Mouse (Mus musculus) kidney, embryonic 15.5 days (tissue): Measurements from ENCODE around the gene Catsper4. TPM values are rescaled to one million over a fixed set of nuclear protein-coding genes. Genes with fewer than 3 reads are reported as not detected.
A peak's percentile ranks its signal among the peaks of the same experiment; 100 is the strongest.

ENCODE experiments used
- ATAC-seq: fragments of 200-750 bp; cut with Nextera tagmentation; replicated peaks from 2 replicates; pipeline ENCODE4 v1.8.0; 2017; ENCODE audit warnings: moderate TSS enrichment; ENCODE audit not compliant: low FRiP score
- H3K27ac ChIP-seq: fragments of 300-500 bp; sonication (generic); 2 replicates; pipeline ENCODE4 v1.5.1; 2015; ENCODE audit warnings: mild to moderate bottlenecking, inconsistent platforms
- H3K27me3 ChIP-seq: fragments of 300-500 bp; sonication (generic); 2 replicates; pipeline ENCODE4 v1.6.1; 2015; ENCODE audit warnings: inconsistent platforms
- H3K36me3 ChIP-seq: fragments of 300-500 bp; sonication (generic); 2 replicates; pipeline ENCODE4 v1.6.1; 2015; ENCODE audit warnings: inconsistent platforms
- H3K4me1 ChIP-seq: fragments of 300-500 bp; sonication (generic); 2 replicates; pipeline ENCODE4 v1.6.1; 2015; ENCODE audit warnings: inconsistent platforms
- H3K4me2 ChIP-seq: fragments of 300-500 bp; sonication (generic); 2 replicates; pipeline ENCODE4 v1.6.1; 2015; ENCODE audit warnings: moderate library complexity, mild to moderate bottlenecking, inconsistent platforms
- H3K4me3 ChIP-seq: fragments of 300-500 bp; sonication (generic); replicated peaks from 2 replicates; pipeline ENCODE4 v1.5.1; 2015; ENCODE audit warnings: mild to moderate bottlenecking, inconsistent platforms
- H3K9ac ChIP-seq: fragments of 300-500 bp; sonication (generic); 2 replicates; pipeline ENCODE4 v1.6.1; 2015; ENCODE audit warnings: mild to moderate bottlenecking, inconsistent platforms
- H3K9me3 ChIP-seq: fragments of 300-500 bp; sonication (generic); replicated peaks from 2 replicates; pipeline ENCODE4 v1.6.1; 2016; ENCODE audit warnings: inconsistent platforms
- WGBS: fragments of 180-500 bp; shearing (Covaris S2); methylation state at CpG from one replicate; pipeline ENCODE4 v1.1.7; 2015; ENCODE audit warnings: mixed read lengths; 5-methylcytosine and 5-hydroxymethylcytosine counted together
- polyA plus RNA-seq: library from polyadenylated mRNA; unstranded; fragments of >200 nt; fragmentation: Nextera tagmentation; extraction: Ambion mirVana; gene quantifications from 2 replicates; pipeline ENCODE4 v1.2.1, GENCODE M21; 2015

Catsper4 gene
- polyA plus RNA-seq, 1 experiment from 2014 or later = 0.55 TPM

- Histone ChIP-seq H3K9me3 (no peaks in the 10 kb centered on the region), H3K4me2 (no peak overlapping the region), H3K4me1 (peaks cover 8% of the 10 kb centered on the region), H3K36me3 (no peaks in the 10 kb centered on the region), H3K4me3 (no peak overlapping the region), H3K27ac (peak overlapping the region; percentile 81), H3K27me3 (no peaks in the 10 kb centered on the region), H3K9ac (no peak overlapping the region)
- 19% methylated on average over 6 of the region's 6 CpGs for WGBS
- ATAC-seq = peak; percentile 66; the same call in 1 of the 2 replicates
Measured at GRCm38 (mm10) chr4:134206488-134207053, 20.6 kb downstream of the Catsper4 start.

- Histone ChIP-seq H3K4me2 (no peak overlapping the region), H3K27me3 (no peaks in the 10 kb centered on the region), H3K27ac (no peak overlapping the region), H3K9ac (no peak overlapping the region), H3K4me1 (peaks cover 8% of the 10 kb centered on the region), H3K36me3 (no peaks in the 10 kb centered on the region), H3K9me3 (no peaks in the 10 kb centered on the region), H3K4me3 (no peak overlapping the region)
- ATAC-seq = no peak
- 70% methylated on average over 17 of the region's 17 CpGs for WGBS
Measured at GRCm38 (mm10) chr4:134203340-134203896, 23.8 kb downstream of the Catsper4 start.

- Histone ChIP-seq H3K4me1 (peaks cover 8% of the 10 kb centered on the region), H3K4me2 (no peak within 1 kb of the TSS), H3K27ac (no peak within 1 kb of the TSS), H3K4me3 (no peak within 1 kb of the TSS), H3K9me3 (no peaks in the 10 kb centered on the region), H3K9ac (no peak within 1 kb of the TSS), H3K27me3 (no peaks in the 10 kb centered on the region), H3K36me3 (no peaks in the 10 kb centered on the region)
- no peak for ATAC-seq
- 92% methylated on average over 4 of the region's 4 CpGs for WGBS
Measured at GRCm38 (mm10) chr4:134202904-134203303, 24.3 kb downstream of the Catsper4 start, which contains the start of gene Gm7534. TSS of gene Gm7534 (minus strand) at chr4:134203004.

- Histone ChIP-seq H3K4me1 (no peaks in the 10 kb centered on the region), H3K4me3 (no peak overlapping the region), H3K9ac (no peak overlapping the region), H3K27ac (no peak overlapping the region), H3K4me2 (no peak overlapping the region), H3K27me3 (no peaks in the 10 kb centered on the region), H3K9me3 (no peaks in the 10 kb centered on the region), H3K36me3 (no peaks in the 10 kb centered on the region)
- 80% methylated on average over 2 of the region's 2 CpGs for WGBS
- no peak for ATAC-seq
Measured at GRCm38 (mm10) chr4:134199371-134199770, 27.8 kb downstream of the Catsper4 start.

- H3K9me3 ChIP-seq = no peaks in the 10 kb centered on the region
- peaks cover 12% of the 10 kb centered on the region for H3K4me1 ChIP-seq
- H3K4me3 ChIP-seq = peak overlapping the region; percentile 66
- H3K4me2 ChIP-seq = peak overlapping the region; percentile 95
- peak overlapping the region; percentile 90 for H3K27ac ChIP-seq
- H3K36me3 ChIP-seq = no peaks in the 10 kb centered on the region
- ATAC-seq = no peak; the same call in 1 of the 2 replicates
- H3K27me3 ChIP-seq = no peaks in the 10 kb centered on the region
- H3K9ac ChIP-seq = peak overlapping the region; percentile 71
- WGBS = 1% methylated on average over 22 of the region's 22 CpGs
Measured at GRCm38 (mm10) chr4:134186268-134186667, 40.9 kb downstream of the Catsper4 start.

- Histone ChIP-seq H3K4me1 (peaks cover 12% of the 10 kb centered on the region), H3K9me3 (no peaks in the 10 kb centered on the region), H3K4me3 (peak overlapping the region; percentile 66), H3K9ac (peak overlapping the region; percentile 71), H3K27me3 (no peaks in the 10 kb centered on the region), H3K36me3 (no peaks in the 10 kb centered on the region), H3K27ac (no peak overlapping the region), H3K4me2 (peak overlapping the region; percentile 95)
- WGBS = 58% methylated on average over 3 of the region's 3 CpGs
- ATAC-seq = no peak
Measured at GRCm38 (mm10) chr4:134185569-134185968, 41.6 kb downstream of the Catsper4 start.

GRCm38 (mm10) chr4:134183711-134184110 is 43.5 kb downstream of the Catsper4 start:
- ATAC-seq = no peak
- H3K27ac ChIP-seq = no peak overlapping the region
- H3K36me3 ChIP-seq = no peaks in the 10 kb centered on the region
- no peaks in the 10 kb centered on the region for H3K9me3 ChIP-seq
- no peak overlapping the region for H3K4me2 ChIP-seq
- H3K9ac ChIP-seq = no peak overlapping the region
- WGBS = 87% methylated on average over 3 of the region's 3 CpGs
- H3K4me1 ChIP-seq = peaks cover 12% of the 10 kb centered on the region
- no peaks in the 10 kb centered on the region for H3K27me3 ChIP-seq
- H3K4me3 ChIP-seq = no peak overlapping the region

GRCm38 (mm10) chr4:134181825-134182224 is 45.4 kb downstream of the Catsper4 start:
- Histone ChIP-seq H3K4me3 (no peak overlapping the region), H3K4me2 (no peak overlapping the region), H3K9me3 (no peaks in the 10 kb centered on the region), H3K27me3 (no peaks in the 10 kb centered on the region), H3K4me1 (peaks cover 12% of the 10 kb centered on the region), H3K27ac (no peak overlapping the region), H3K36me3 (no peaks in the 10 kb centered on the region), H3K9ac (no peak overlapping the region)
- no peak for ATAC-seq

GRCm38 (mm10) chr4:134181112-134181511 is 46.1 kb downstream of the Catsper4 start:
- no peaks in the 10 kb centered on the region for H3K36me3 ChIP-seq
- no peak overlapping the region for H3K27ac ChIP-seq
- peak; percentile 54; the same call in 1 of the 2 replicates for ATAC-seq
- WGBS = 92% methylated on average over 1 of the region's 1 CpGs
- no peak overlapping the region for H3K4me2 ChIP-seq
- no peaks in the 10 kb centered on the region for H3K9me3 ChIP-seq
- no peaks in the 10 kb centered on the region for H3K27me3 ChIP-seq
- H3K9ac ChIP-seq = no peak overlapping the region
- no peak overlapping the region for H3K4me3 ChIP-seq
- peaks cover 9% of the 10 kb centered on the region for H3K4me1 ChIP-seq

GRCm38 (mm10) chr4:134172391-134172790 is 54.8 kb downstream of the Catsper4 start:
- Histone ChIP-seq H3K9ac (no peak overlapping the region), H3K4me2 (no peak overlapping the region), H3K9me3 (no peaks in the 10 kb centered on the region), H3K4me1 (no peaks in the 10 kb centered on the region), H3K27ac (no peak overlapping the region), H3K27me3 (no peaks in the 10 kb centered on the region), H3K4me3 (no peak overlapping the region), H3K36me3 (peaks cover 19% of the 10 kb centered on the region)
- ATAC-seq = no peak
- 81% methylated on average over 3 of the region's 3 CpGs for WGBS

GRCm38 (mm10) chr4:134166906-134167305 is 60.3 kb downstream of the Catsper4 start:
- Histone ChIP-seq H3K4me1 (no peaks in the 10 kb centered on the region), H3K27me3 (no peaks in the 10 kb centered on the region), H3K4me3 (no peak overlapping the region), H3K9ac (no peak overlapping the region), H3K4me2 (no peak overlapping the region), H3K27ac (no peak overlapping the region), H3K36me3 (peaks cover 41% of the 10 kb centered on the region), H3K9me3 (no peaks in the 10 kb centered on the region)
- ATAC-seq = no peak
- WGBS = 94% methylated on average over 3 of the region's 3 CpGs

- 75% methylated on average over 3 of the region's 3 CpGs for WGBS
- H3K9me3 ChIP-seq = no peaks in the 10 kb centered on the region
- H3K36me3 ChIP-seq = peaks cover 32% of the 10 kb centered on the region
- no peaks in the 10 kb centered on the region for H3K4me1 ChIP-seq
- no peaks in the 10 kb centered on the region for H3K27me3 ChIP-seq
- H3K27ac ChIP-seq = peak overlapping the region; percentile 3; the same call in 1 of the 2 replicates
- no peak for ATAC-seq
- no peak overlapping the region for H3K9ac ChIP-seq
- no peak overlapping the region for H3K4me3 ChIP-seq
- H3K4me2 ChIP-seq = no peak overlapping the region
Measured at GRCm38 (mm10) chr4:134165548-134166465, 61.4 kb downstream of the Catsper4 start.
